Mouse (Mus musculus): ENCODE results near the gene Ets2.
"Not testable (repeated sequence)": the region's sequence is repeated elsewhere in the genome, so short reads cannot be mapped to it uniquely, and the experiment has no call there.

Gene Ets2

GRCm38 (mm10) chr16:95699721-95700120 is 2.2 kb upstream of the Ets2 start:
- CTCF ChIA-PET = interaction anchor here (0.5 kb wide), 1 partner anchor 221 kb away, joined by 8 read pairs; no protein-coding TSS in a partner anchor

DNA sequence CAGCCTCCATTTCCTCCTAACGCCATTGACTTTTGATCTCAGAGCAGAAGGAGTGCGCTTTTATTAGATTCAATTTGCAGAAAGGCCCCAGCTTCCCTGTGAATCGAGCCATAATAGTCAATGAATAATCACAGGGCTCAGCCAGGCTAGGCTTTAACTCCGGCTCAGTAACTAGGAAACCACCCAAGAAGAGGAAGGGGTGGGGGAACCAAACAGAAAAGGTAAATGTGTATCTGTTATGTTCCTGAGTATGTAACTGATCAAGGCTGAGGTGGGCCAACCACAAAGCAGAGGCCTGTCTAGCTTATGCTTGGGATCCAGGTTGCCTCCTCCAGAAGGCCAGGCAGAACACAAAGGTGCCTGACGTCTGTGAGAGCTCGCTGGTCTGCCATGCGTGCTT is 1.7 kb upstream of the Ets2 start:
- CTCF ChIA-PET = interaction anchor here (0.5 kb wide), 1 partner anchor 220 kb away, joined by 8 read pairs; no protein-coding TSS in a partner anchor

- CTCF ChIA-PET = interaction anchor here (0.8 to 1.3 kb wide), 2 partner anchors 43 to 58 kb away, joined by 3 read pairs; no protein-coding TSS in a partner anchor
These were observed 979 bp downstream of the Ets2 start for GRCm38 (mm10) chr16:95702562-95703545.

DNA sequence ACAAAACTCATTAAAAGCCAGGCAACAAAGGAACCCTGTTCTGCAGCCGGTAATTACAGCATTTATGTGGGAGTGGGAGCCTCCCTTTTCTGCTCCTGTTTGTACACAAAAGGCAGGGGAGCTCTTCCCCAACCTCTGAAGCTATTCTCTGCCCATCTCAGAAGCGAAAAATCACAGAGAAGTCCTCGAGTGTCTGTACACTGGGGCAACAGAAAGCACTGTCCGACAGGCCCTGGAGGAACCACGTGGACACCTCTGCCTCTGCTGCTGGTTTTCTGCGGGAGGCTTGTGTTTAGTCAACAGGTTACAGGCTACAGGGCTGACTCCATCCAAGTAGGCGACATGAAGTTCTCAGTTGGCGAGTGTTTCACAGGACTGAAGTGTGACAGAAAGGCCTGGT is 2.1 kb downstream of the Ets2 start:
- CTCF ChIA-PET = no interaction called here

- CTCF ChIA-PET = no interaction called here
These were observed 2.9 kb downstream of the Ets2 start for GRCm38 (mm10) chr16:95704662-95705330.

GRCm38 (mm10) chr16:95705771-95706170 is 3.9 kb downstream of the Ets2 start:
- CTCF ChIA-PET = no interaction called here

DNA sequence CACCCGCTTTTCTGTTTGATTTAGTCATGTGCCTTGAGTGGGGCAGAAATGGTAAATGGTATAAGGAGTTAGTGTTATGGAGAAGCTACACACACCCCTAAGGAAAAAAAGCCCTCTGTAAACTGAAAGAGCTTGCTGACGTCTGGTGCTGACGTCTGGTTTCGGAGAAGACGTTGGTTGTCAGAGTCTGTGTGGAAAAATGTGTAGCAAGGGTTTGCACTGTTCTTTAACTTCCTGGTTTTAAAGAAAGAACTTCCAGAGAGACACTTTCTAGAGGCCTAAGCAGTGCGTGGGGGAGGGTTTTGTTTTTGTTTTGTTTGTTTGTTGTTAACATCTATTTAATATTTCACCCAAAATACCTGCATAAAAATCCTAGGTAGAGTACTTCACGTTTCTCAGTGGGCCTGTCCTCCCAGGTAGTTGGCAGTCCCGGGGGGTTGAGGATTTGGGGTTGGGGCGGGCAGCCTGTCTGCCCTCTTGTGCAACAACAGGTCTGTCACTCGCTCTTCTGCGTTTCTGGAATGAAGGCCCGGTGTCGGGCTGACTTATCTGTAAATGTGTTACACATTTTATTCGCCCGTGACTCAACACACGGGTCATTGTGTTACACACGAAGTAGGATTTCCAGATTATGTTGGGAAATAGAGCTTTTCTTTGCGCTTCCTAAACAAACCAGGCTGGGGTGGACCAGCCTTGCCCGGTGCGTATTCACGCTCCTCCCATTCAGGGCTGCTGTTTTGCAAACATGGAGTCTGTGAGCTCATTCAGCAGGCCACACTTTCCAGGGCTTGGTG is 6.5 kb downstream of the Ets2 start:
- CTCF ChIA-PET = interaction anchor here (0.6 to 0.7 kb wide), 4 partner anchors 20 to 189 kb away, joined by 3 to 12 read pairs (median 6); no protein-coding TSS in a partner anchor

GRCm38 (mm10) chr16:95709175-95709574 is 7.3 kb downstream of the Ets2 start:
- CTCF ChIA-PET = interaction anchor here (0.7 kb wide), 2 partner anchors 161 to 189 kb away, joined by 3 to 5 read pairs; no protein-coding TSS in a partner anchor

DNA sequence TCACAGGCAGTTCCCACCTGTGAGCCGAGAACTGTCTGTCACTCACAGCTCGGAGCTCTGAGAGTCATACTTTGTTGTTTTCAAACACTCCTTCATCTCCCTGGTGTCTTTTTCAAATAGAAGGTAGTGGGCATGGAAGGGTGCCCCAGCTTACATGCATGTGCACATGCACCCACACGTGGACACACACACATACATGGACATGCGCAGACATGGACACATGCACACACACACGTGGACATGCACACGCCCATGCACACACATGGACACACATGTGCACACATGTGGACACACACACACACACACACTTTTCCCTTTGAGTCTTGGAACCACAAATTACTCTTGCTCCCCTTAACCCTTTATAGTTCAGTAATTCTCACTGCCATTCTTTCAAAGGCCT is 8.3 kb downstream of the Ets2 start:
- CTCF ChIA-PET = no interaction called here

DNA sequence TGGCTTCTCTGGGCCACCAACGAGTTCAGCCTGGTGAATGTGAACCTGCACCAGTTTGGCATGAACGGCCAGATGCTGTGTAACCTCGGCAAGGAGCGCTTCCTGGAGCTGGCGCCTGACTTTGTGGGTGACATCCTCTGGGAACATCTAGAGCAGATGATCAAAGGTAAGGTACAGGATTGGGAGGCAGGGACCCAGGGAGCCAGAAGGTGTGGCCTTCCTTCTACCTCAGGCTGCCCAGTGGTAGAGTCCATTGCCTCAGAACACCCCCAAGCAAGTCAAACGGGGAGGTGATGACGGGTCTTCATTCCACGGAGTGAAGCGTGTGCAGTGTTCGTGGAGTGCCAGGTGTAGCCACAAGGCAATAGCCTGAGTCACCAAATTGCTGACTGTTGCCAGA is 10.2 kb downstream of the Ets2 start:
- CTCF ChIA-PET = no interaction called here

DNA sequence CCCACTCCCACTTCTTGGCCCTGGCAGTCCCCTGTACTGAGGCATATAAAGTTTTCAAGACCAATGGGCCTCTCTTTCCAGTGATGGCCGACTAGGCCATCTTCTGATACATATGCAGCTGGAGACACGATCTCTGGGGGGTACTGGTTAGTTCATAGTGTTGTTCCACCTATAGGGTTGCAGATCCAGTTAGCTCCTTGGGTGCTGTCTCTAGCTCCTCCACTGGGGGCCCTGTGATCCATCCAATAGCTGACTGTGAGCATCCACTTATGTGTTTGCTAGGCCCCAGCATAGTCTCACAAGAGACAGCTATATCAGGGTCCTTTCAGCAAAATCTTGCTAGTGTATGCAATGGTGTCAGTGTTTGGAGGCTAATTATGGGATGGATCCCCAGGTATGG is 11.2 kb downstream of the Ets2 start:
- CTCF ChIA-PET = not testable (repeated sequence)

GRCm38 (mm10) chr16:95715026-95715425 is 13.2 kb downstream of the Ets2 start:
- CTCF ChIA-PET = no interaction called here

DNA sequence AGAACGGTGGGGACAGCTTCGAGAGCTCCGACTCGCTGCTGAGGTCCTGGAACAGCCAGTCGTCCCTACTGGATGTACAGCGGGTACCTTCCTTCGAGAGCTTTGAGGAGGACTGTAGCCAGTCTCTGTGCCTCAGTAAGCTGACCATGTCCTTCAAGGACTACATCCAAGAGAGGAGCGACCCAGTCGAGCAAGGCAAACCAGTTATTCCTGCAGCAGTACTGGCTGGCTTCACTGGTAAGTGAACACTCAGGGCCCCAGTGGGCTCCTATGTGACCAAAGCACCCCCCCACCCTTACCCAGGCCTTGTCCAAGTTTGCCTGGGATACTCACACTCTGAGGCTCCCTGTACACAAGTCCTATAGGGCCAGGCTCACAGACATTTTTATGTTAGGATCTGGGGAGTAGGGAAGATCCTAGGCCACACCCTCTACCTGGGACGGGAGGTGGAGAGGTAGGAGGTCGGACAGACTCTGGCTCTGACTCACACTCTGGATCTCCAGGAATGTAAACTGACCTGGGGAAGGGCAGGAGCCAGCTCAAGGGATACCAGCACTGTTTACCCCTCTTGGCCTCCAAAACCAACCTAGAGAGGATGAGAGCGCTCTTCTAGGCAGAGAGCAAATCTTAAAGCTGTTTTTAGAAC is 14.3 kb downstream of the Ets2 start:
- CTCF ChIA-PET = no interaction called here

GRCm38 (mm10) chr16:95717631-95718030 is 15.8 kb downstream of the Ets2 start:
- CTCF ChIA-PET = no interaction called here

- CTCF ChIA-PET = no interaction called here
These were observed 16.2 kb downstream of the Ets2 start for GRCm38 (mm10) chr16:95718119-95718518.

DNA sequence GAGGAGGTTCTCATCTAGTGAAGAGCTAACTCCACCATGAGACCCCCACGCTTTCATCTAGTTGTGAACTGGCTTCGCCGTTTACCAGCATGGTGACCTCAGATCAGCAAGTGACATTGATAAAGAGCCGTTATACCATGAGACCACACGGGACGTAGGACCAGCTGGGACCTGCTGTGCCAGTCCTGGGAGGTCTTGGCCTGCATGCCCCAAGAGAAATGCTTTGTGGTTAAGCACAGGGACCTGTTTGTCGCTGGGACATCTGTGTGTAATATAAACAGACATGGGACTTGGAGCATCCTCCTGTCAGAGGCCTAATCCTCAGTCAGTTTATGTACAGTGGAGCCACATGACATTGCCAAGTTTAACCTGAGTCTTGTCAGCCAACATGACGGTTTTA is 18.7 kb downstream of the Ets2 start:
- CTCF ChIA-PET = interaction anchor here (0.6 kb wide), 1 partner anchor 413 kb away, joined by 3 read pairs; no protein-coding TSS in a partner anchor

- CTCF ChIA-PET = no interaction called here
These were observed 22.4 kb downstream of the Ets2 start for GRCm38 (mm10) chr16:95724251-95724650.

DNA sequence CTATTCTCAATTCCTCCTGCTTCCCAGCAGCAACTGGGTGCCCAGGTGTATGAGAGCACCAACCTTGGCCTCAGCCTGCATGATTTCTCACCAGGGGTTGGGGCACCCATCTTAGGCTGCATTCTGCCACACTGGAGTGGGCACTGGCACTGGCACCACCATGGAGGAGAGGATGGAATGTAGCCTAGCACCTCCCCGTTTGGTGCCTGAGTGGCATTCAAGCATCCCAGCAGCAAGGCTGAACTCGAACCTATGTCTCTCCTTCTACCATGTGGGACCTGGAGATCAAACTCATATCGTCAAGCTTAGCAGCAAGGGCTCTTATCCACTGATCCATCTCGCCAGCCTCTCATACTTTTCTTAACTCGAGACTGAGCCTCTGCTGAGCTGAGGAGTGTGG is 22.9 kb downstream of the Ets2 start:
- CTCF ChIA-PET = no interaction called here

- CTCF ChIA-PET = no interaction called here
These were observed 24.9 kb downstream of the Ets2 start for GRCm38 (mm10) chr16:95726802-95727201.

GRCm38 (mm10) chr16:95728453-95729435 is 26.9 kb downstream of the Ets2 start:
- CTCF ChIA-PET = interaction anchor here (0.8 to 1.7 kb wide), 3 partner anchors 88 to 259 kb away, joined by 13 to 30 read pairs (median 21); no protein-coding TSS in a partner anchor

Measured in spleen, embryonic (tissue).